Mouse (Mus musculus) urinary bladder, postnatal 36 days (tissue): ENCODE measurements around the gene Vopp1.

ENCODE experiments used
- DNase-seq, 2 experiments: peaks; one replicate each; pipeline ENCODE4 v3.0.0; 2022; ENCODE audit warnings: low spot score in 2 of 2, mixed read lengths in 1 of 2

Gene Vopp1

GRCm38 (mm10) chr6:57784251-57784650, 40.7 kb downstream of the Vopp1 start:
- no peak for DNase-seq

GRCm38 (mm10) chr6:57782658-57783057, 42.3 kb downstream of the Vopp1 start:
- DNase-seq: no peak

GRCm38 (mm10) chr6:57780359-57780758, 44.6 kb downstream of the Vopp1 start:
- DNase-seq: no peak

GRCm38 (mm10) chr6:57773792-57774191, 51.2 kb downstream of the Vopp1 start:
- DNase-seq: no peak

- no peak for DNase-seq
Observed at GRCm38 (mm10) chr6:57770467-57771190, 54.3 kb downstream of the Vopp1 start.

GRCm38 (mm10) chr6:57768948-57769525, 55.9 kb downstream of the Vopp1 start:
- DNase-seq: no peak

- no peak for DNase-seq
Observed at GRCm38 (mm10) chr6:57767112-57767868, 57.7 kb downstream of the Vopp1 start.

- DNase-seq: no peak
Observed at GRCm38 (mm10) chr6:57766287-57766686, 58.7 kb downstream of the Vopp1 start.

- DNase-seq: no peak
Observed at GRCm38 (mm10) chr6:57765095-57765878, 59.7 kb downstream of the Vopp1 start.

GRCm38 (mm10) chr6:57763054-57763453, 61.9 kb downstream of the Vopp1 start:
- no peak for DNase-seq

- DNase-seq: no peak
Observed at GRCm38 (mm10) chr6:57753962-57754759, 70.8 kb downstream of the Vopp1 start.

GRCm38 (mm10) chr6:57745748-57746129, 79.2 kb downstream of the Vopp1 start:
- no peak for DNase-seq

- no peak for DNase-seq
Observed at GRCm38 (mm10) chr6:57744974-57745747, 79.8 kb downstream of the Vopp1 start.

- DNase-seq: no peak
Observed at GRCm38 (mm10) chr6:57744123-57744522, 80.8 kb downstream of the Vopp1 start.

GRCm38 (mm10) chr6:57743333-57743732, 81.6 kb downstream of the Vopp1 start:
- no peak for DNase-seq

- no peak for DNase-seq
Observed at GRCm38 (mm10) chr6:57742749-57743148, 82.2 kb downstream of the Vopp1 start.

- DNase-seq: no peak
Observed at GRCm38 (mm10) chr6:57721347-57721746, 103.6 kb downstream of the Vopp1 start.

GRCm38 (mm10) chr6:57711726-57712125, 113.2 kb downstream of the Vopp1 start:
- DNase-seq: no peak

- no peak for DNase-seq
Observed at GRCm38 (mm10) chr6:57706721-57707120, 118.2 kb downstream of the Vopp1 start.

GRCm38 (mm10) chr6:57703703-57704102, 121.3 kb downstream of the Vopp1 start:
- no peak for DNase-seq
